Mouse (Mus musculus) CH12.LX (cell line): ENCODE results near the gene Mutyh. TPM values are rescaled to one million over a fixed set of nuclear protein-coding genes. Genes with fewer than 3 reads are reported as not detected.

Experiments used
- DNase-seq: peaks from one replicate; pipeline ENCODE4 v3.0.0-alpha.2; 2013; ENCODE audit errors: extremely low read depth
- H3K27ac ChIP-seq: 2 replicates; pipeline ENCODE4 v1.5.1; 2012; ENCODE audit warnings: low read depth, mild to moderate bottlenecking, control low read depth, moderate library complexity; ENCODE audit not compliant: insufficient read depth
- H3K27me3 ChIP-seq: replicated peaks from 2 replicates; pipeline ENCODE3; 2012; ENCODE audit warnings: inconsistent platforms
- H3K36me3 ChIP-seq, 2 experiments: replicated peaks in 1 of 2; 2 replicates each; pipeline versions ENCODE3 to v1.6.1; 2012; ENCODE audit warnings: inconsistent platforms in 1 of 2, low read length in 1 of 2, mild to moderate bottlenecking in 1 of 2, mixed read lengths in 1 of 2, moderate library complexity in 1 of 2; ENCODE audit not compliant: control insufficient read depth in 1 of 2, insufficient read depth in 1 of 2
- H3K4me1 ChIP-seq, 2 experiments: 2 replicates each; pipeline ENCODE4 v1.6.1; 2012; ENCODE audit warnings: inconsistent platforms in 1 of 2, moderate library complexity in 1 of 2; ENCODE audit not compliant: insufficient read depth in 2 of 2, control insufficient read depth in 1 of 2
- H3K4me2 ChIP-seq: 2 replicates; pipeline ENCODE4 v1.6.1; 2012; ENCODE audit warnings: low read depth, mild to moderate bottlenecking, control low read depth; ENCODE audit not compliant: poor library complexity, insufficient read depth, severe bottlenecking
- H3K4me3 ChIP-seq, 3 experiments: fragments of 150-350 bp in 1 of 3; sonication (generic) in 1 of 3; replicated peaks in 1 of 3; 2 replicates each; pipeline versions ENCODE3 to v1.5.1; 2011 to 2012; ENCODE audit warnings: low read depth in 2 of 3, low read length in 2 of 3, mild to moderate bottlenecking in 2 of 3, moderate library complexity in 2 of 3, control low read depth in 1 of 3, improper control_type of control experiment in 1 of 3, inconsistent platforms in 1 of 3, mixed read lengths in 1 of 3; ENCODE audit not compliant: poor library complexity in 1 of 3
- H3K79me2 ChIP-seq: replicated peaks from 2 replicates; pipeline ENCODE4 v1.6.1; 2012; ENCODE audit warnings: mild to moderate bottlenecking, moderate library complexity; ENCODE audit not compliant: control insufficient read depth, poor library complexity, insufficient read depth, severe bottlenecking; ENCODE audit errors: extremely low read depth
- H3K9ac ChIP-seq: 2 replicates; pipeline ENCODE4 v1.6.1; 2012; ENCODE audit warnings: low read depth, mild to moderate bottlenecking, control low read depth, moderate library complexity; ENCODE audit not compliant: insufficient read depth
- H3K9me3 ChIP-seq: replicated peaks from 2 replicates; pipeline ENCODE3; 2012; ENCODE audit warnings: low read length, inconsistent platforms, mixed read lengths
- E2F4 ChIP-seq: IDR thresholded peaks from 2 replicates; pipeline ENCODE4 v1.6.1; 2011; ENCODE audit warnings: low read depth, low read length, improper control_type of control experiment; ENCODE audit not compliant: insufficient replicate concordance
- ELF1 ChIP-seq: IDR thresholded peaks from 2 replicates; pipeline ENCODE4 v1.6.1; 2014; ENCODE audit warnings: low read depth, mild to moderate bottlenecking, inconsistent platforms, low read length, improper control_type of control experiment
- EP300 ChIP-seq: IDR thresholded peaks from 2 replicates; pipeline ENCODE4 v1.6.1; 2011; ENCODE audit warnings: low read length, improper control_type of control experiment
- HCFC1 ChIP-seq: IDR thresholded peaks from 2 replicates; pipeline ENCODE4 v1.6.1; 2012; ENCODE audit warnings: low read depth, mild to moderate bottlenecking, inconsistent platforms, low read length, improper control_type of control experiment
- IRF4 ChIP-seq: IDR thresholded peaks from 2 replicates; pipeline ENCODE4 v1.6.1; 2014; ENCODE audit warnings: low read depth, mild to moderate bottlenecking, inconsistent platforms, low read length, improper control_type of control experiment
- JUN ChIP-seq: IDR thresholded peaks from 2 replicates; pipeline ENCODE4 v1.6.1; 2011; ENCODE audit warnings: low read depth, mild to moderate bottlenecking, low read length, improper control_type of control experiment, moderate library complexity; ENCODE audit not compliant: insufficient read depth
- KAT2A ChIP-seq: IDR thresholded peaks from 2 replicates; pipeline ENCODE4 v1.6.1; 2012; ENCODE audit warnings: low read length, improper control_type of control experiment, inconsistent platforms; ENCODE audit not compliant: insufficient replicate concordance
- MAFK ChIP-seq: IDR thresholded peaks from 2 replicates; pipeline ENCODE4 v1.6.1; 2011; ENCODE audit warnings: low read length, improper control_type of control experiment; ENCODE audit not compliant: insufficient replicate concordance
- MAX ChIP-seq: IDR thresholded peaks from 2 replicates; pipeline ENCODE4 v1.6.1; 2011; ENCODE audit warnings: low read length, improper control_type of control experiment
- MAZ ChIP-seq: IDR thresholded peaks from 2 replicates; pipeline ENCODE4 v1.6.1; 2012; ENCODE audit warnings: low read depth, mild to moderate bottlenecking, inconsistent platforms, low read length, improper control_type of control experiment, moderate library complexity
- MXI1 ChIP-seq: IDR thresholded peaks from 2 replicates; pipeline ENCODE4 v1.6.1; 2011; ENCODE audit warnings: mild to moderate bottlenecking, low read depth, low read length, improper control_type of control experiment
- NELFE ChIP-seq: IDR thresholded peaks from 2 replicates; pipeline ENCODE4 v1.6.1; 2011; ENCODE audit warnings: low read depth, low read length, improper control_type of control experiment
- NRF1 ChIP-seq: IDR thresholded peaks from 2 replicates; pipeline ENCODE4 v1.6.1; 2014; ENCODE audit warnings: low read depth, mild to moderate bottlenecking, inconsistent platforms, low read length, improper control_type of control experiment, moderate library complexity
- PAX5 ChIP-seq: IDR thresholded peaks from 2 replicates; pipeline ENCODE4 v1.6.1; 2012; ENCODE audit warnings: low read length, inconsistent platforms, mixed read lengths
- POLR2A ChIP-seq: IDR thresholded peaks from 2 replicates; pipeline ENCODE4 v1.6.1; 2011; ENCODE audit warnings: low read depth, mild to moderate bottlenecking, improper control_type of control experiment, low read length
- POLR2AphosphoS2 ChIP-seq: IDR thresholded peaks from 2 replicates; pipeline ENCODE4 v1.6.1; 2011; ENCODE audit warnings: low read depth, low read length, improper control_type of control experiment
- RAD21 ChIP-seq: IDR thresholded peaks from 2 replicates; pipeline ENCODE4 v1.6.1; 2011; ENCODE audit warnings: low read depth, mild to moderate bottlenecking, low read length, improper control_type of control experiment, moderate library complexity
- RCOR1 ChIP-seq: conservative IDR thresholded peaks from 2 replicates; pipeline ENCODE4 v1.6.1; 2012; ENCODE audit warnings: low read depth, mild to moderate bottlenecking, inconsistent platforms, low read length, improper control_type of control experiment
- SIN3A ChIP-seq: IDR thresholded peaks from 2 replicates; pipeline ENCODE4 v1.6.1; 2012; ENCODE audit warnings: low read length, improper control_type of control experiment, inconsistent platforms
- SMC3 ChIP-seq: IDR thresholded peaks from 2 replicates; pipeline ENCODE4 v1.6.1; 2011; ENCODE audit warnings: low read depth, low read length, improper control_type of control experiment
- TCF12 ChIP-seq: IDR thresholded peaks from 2 replicates; pipeline ENCODE4 v1.6.1; 2014; ENCODE audit warnings: low read depth, mild to moderate bottlenecking, inconsistent platforms, low read length, improper control_type of control experiment
- ZC3H11A ChIP-seq: IDR thresholded peaks from 2 replicates; pipeline ENCODE4 v1.6.1; 2012; ENCODE audit warnings: low read depth, mild to moderate bottlenecking, inconsistent platforms, low read length, improper control_type of control experiment
- ZKSCAN1 ChIP-seq: IDR thresholded peaks from 2 replicates; pipeline ENCODE4 v1.6.1; 2012; ENCODE audit warnings: low read depth, inconsistent platforms, low read length, improper control_type of control experiment, borderline replicate concordance
- ZMIZ1 ChIP-seq: IDR thresholded peaks from 2 replicates; pipeline ENCODE4 v1.6.1; 2012; ENCODE audit warnings: low read depth, mild to moderate bottlenecking, inconsistent platforms, low read length, improper control_type of control experiment
- ZNF384 ChIP-seq: IDR thresholded peaks from 2 replicates; pipeline ENCODE4 v1.6.1; 2012; ENCODE audit warnings: low read depth, low read length, improper control_type of control experiment, inconsistent platforms
- dilution Hi-C: fragments of 300-500 bp; cut with MboI; formaldehyde crosslinking; loops from 2 replicates; pipeline ENCODE4 v1.14.3; 2020; ENCODE audit warnings: low sequenced_read_pairs; ENCODE audit not compliant: extremely low pct_unique_long_range_greater_than_20kb, extremely low pct_ligation_motif_present
- in situ Hi-C: fragments of 300-500 bp; cut with MboI; formaldehyde crosslinking; loops from 3 replicates; pipeline ENCODE4 v1.14.3; 2019; ENCODE audit warnings: low sequenced_read_pairs, low pct_ligation_motif_present, low pct_unique_long_range_greater_than_20kb, mixed read lengths
- polyA plus RNA-seq: library from polyadenylated mRNA; unstranded; fragments of >175 nt; gene quantifications from 2 replicates; pipeline ENCODE4 v1.2.1, GENCODE M21; 2012; ENCODE audit warnings: low read depth; ENCODE audit not compliant: insufficient read length
- total RNA-seq, 2 experiments: library from RNA; depleted of rRNA; stranded (reverse); fragments of 300-350 nt in 1 of 2; fragments of >200 nt in 1 of 2; gene quantifications; 2 replicates each; pipeline ENCODE4 v1.2.3; 2012 to 2014

Mutyh gene
- total RNA-seq (2012; rRNA removed) (11.2 and 12.1 TPM in 2 replicates), total RNA-seq (2014; rRNA removed) (12.5 and 15.7 TPM in 2 replicates), polyA plus RNA-seq (10.5 and 13.1 TPM in 2 replicates)

DNA sequence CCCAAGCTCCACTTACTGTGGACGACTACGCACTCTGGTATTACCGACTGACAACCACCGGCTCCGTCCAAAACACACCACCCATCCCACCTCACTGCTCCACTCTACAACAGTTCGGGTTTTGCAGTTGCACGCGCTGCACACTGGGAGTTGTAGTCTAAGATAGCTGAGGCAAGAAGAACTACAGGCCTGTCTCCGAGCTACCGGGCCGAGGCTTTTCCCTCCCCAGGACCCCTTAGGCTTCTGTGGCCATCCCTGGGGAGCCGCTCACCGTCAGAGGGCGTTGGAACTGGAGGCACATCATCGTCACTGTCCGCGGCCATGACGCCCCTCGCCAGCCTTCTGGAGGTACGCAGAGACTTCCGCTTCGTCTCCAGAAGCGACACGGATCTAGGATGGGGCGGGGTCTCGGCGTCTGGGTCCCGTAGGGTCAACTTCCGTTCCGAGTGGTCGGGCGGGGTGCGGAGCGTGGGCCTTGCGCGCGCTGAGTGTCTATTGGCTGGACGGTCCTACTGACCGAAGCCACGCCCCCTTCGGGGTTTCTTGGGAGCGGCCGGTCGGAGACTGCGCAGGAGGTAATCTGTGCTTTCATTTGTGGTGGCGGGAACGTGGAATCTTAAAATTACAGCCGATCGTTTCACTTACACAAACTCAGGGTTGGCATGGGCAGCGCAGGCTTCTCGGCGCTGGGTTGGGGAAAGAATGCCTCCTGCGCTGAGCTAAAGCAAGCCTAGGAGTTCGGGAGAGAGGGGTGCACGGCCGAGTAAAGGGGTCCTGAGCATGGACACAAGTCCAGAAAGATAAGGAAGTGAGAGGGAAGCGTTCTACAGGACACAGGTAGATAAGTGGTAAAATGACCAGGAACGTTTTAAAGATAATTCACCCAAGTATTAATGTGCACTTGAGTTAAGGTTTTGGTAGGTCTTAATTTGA, at the start of gene Mutyh, which contains the start of gene Toe1:
Gene Mutyh, plus strand, starts transcription at position 527 of the 933 bp plus-strand sequence.
Gene Toe1, minus strand, starts transcription at position 444 of the 933 bp plus-strand sequence.
- Histone ChIP-seq H3K27me3 (no peaks in the 10 kb centered on the region), H3K79me2 (peaks cover 12% of the 10 kb centered on the region), H3K4me3 (peak within 1 kb of the TSS; percentile 80 to 97 (median 91)), H3K9me3 (no peaks in the 10 kb centered on the region), H3K4me1 (peaks cover 6 to 13% of the 10 kb centered on the region in 2 experiments), H3K36me3 (peaks cover 30 to 59% of the 10 kb centered on the region in 2 experiments), H3K4me2 (peak within 1 kb of the TSS; percentile 76), H3K27ac (peak within 1 kb of the TSS; percentile 70), H3K9ac (peak within 1 kb of the TSS; percentile 87)
- dilution Hi-C loops, result no loop called here
- DNase-seq, result peak; percentile 98
- in situ Hi-C loops, result loop anchor here (25.0 kb wide), 1 partner anchor 645 kb away; the partner anchor contains the start of genes 1700042G07Rik, Gm49337, Lurap1 and Tspan1
- TF ChIP-seq PAX5 (no peak), MAZ (peak; percentile 81; the same call in 1 of the 2 replicates), KAT2A (peak; percentile 71; the same call in 1 of the 2 replicates), MAFK (no peak), SIN3A (peak; percentile 44; the same call in 1 of the 2 replicates), SMC3 (no peak), TCF12 (peak; percentile 80; the same call in 1 of the 2 replicates), RCOR1 (no peak), EP300 (no peak), JUN (no peak), NRF1 (peak; percentile 86), IRF4 (peak; percentile 49), ZC3H11A (no peak), ZMIZ1 (peak; percentile 82), RAD21 (no peak), NELFE (peak; percentile 95), ELF1 (peak; percentile 91), HCFC1 (peak; percentile 87), MAX (peak; percentile 61; the same call in 1 of the 2 replicates), POLR2A (peak; percentile 91), E2F4 (peak; percentile 47; the same call in 1 of the 2 replicates), ZKSCAN1 (no peak), ZNF384 (no peak), MXI1 (peak; percentile 59; the same call in 1 of the 2 replicates), POLR2AphosphoS2 (peak; percentile 75; the same call in 1 of the 2 replicates)
- TF ChIP-seq, all 38 proteins: peak for 15
